Mouse (Mus musculus): ENCODE data around the gene Actl11. TPM values are rescaled to one million over a fixed set of nuclear protein-coding genes. Genes with fewer than 3 reads are reported as not detected.

Gene Actl11
- polyA plus RNA-seq, 1 experiment from 2014 or later = not detected

DNA sequence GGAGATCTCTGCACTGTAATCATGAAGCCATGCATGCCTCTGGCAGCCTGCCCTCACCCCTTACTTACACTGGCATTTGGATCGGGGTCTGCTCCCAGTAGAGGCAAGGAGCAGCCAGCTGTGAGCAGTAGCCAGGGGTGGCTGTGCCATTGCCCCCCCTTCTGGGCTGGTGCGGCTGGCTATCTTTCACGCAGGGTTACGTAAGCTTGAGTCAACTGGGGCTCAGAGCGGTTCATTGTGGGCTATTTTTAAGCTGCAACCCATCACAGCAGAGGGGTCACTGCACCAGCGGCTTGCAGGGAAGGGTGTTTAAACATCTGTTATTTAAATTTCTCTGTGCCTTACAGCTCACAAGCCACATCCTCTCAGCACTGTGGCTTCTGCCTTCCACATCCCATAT is 4.3 kb upstream of the Actl11 start:
- Histone ChIP-seq H3K27me3 (replicated peaks) (no peaks in the 10 kb centered on the region), H3K36me3 (no peaks in the 10 kb centered on the region), H3K4me2 (no peak overlapping the region), H3K4me1 (peaks cover 24% of the 10 kb centered on the region), H3K4me3 (replicated peaks) (no peak overlapping the region), H3K27ac (replicated peaks) (no peak overlapping the region), H3K9ac (replicated peaks) (no peak overlapping the region), H3K9me3 (replicated peaks) (no peaks in the 10 kb centered on the region)
- ATAC-seq (ENCODE audit: low FRiP score) = no peak
- WGBS = 52% methylated on average over 6 of the region's 6 CpGs

DNA sequence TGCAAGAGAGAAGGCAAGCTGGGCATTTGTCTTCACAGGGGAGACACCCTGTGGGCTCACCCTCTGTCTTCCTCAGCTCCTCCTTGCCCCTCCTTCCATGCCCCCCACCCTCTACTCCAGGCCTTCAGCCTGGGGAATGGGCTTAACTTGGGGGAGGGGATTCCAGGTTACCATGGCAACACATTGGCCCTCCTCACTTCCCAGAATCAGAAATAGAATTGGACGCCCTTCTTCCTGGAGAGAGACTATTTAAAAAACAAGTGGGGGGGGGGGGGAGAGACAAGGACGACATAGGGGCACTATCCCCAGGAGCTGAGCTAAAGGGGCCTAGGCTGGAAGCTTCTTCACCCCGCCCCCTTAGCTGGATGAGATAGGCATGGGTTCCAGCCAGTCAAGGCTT is 3.0 kb upstream of the Actl11 start:
- H3K4me3 ChIP-seq (replicated peaks) = no peak overlapping the region
- ATAC-seq (ENCODE audit: low FRiP score) = no peak
- H3K4me1 ChIP-seq = peaks cover 24% of the 10 kb centered on the region
- 0 out of 2 replicates have a peak overlapping the region, but pooled peaks have one; percentile 37 for H3K27ac ChIP-seq (replicated peaks)
- no peak overlapping the region for H3K9ac ChIP-seq (replicated peaks)
- no peaks in the 10 kb centered on the region for H3K36me3 ChIP-seq
- no peak overlapping the region for H3K4me2 ChIP-seq
- H3K9me3 ChIP-seq (replicated peaks) = no peaks in the 10 kb centered on the region
- no peaks in the 10 kb centered on the region for H3K27me3 ChIP-seq (replicated peaks)
- 20% methylated on average over 3 of the region's 3 CpGs for WGBS

- Histone ChIP-seq H3K4me3 (replicated peaks) (no peak overlapping the region), H3K9me3 (replicated peaks) (no peaks in the 10 kb centered on the region), H3K27ac (replicated peaks) (no peak overlapping the region), H3K27me3 (replicated peaks) (no peaks in the 10 kb centered on the region), H3K36me3 (no peaks in the 10 kb centered on the region), H3K9ac (replicated peaks) (no peak overlapping the region), H3K4me1 (peaks cover 26% of the 10 kb centered on the region), H3K4me2 (no peak overlapping the region)
- 61% methylated on average over 9 of the region's 9 CpGs for WGBS
- no peak for ATAC-seq (ENCODE audit: low FRiP score)
Measured at GRCm38 (mm10) chr9:107926920-107927420, 1.3 kb upstream of the Actl11 start.

GRCm38 (mm10) chr9:107927749-107928148 is 520 bp upstream of the Actl11 start:
- no peak for ATAC-seq (ENCODE audit: low FRiP score)
- H3K4me2 ChIP-seq = no peak overlapping the region
- H3K27me3 ChIP-seq (replicated peaks) = no peaks in the 10 kb centered on the region
- peaks cover 30% of the 10 kb centered on the region for H3K4me1 ChIP-seq
- H3K27ac ChIP-seq (replicated peaks) = no peak overlapping the region
- 85% methylated on average over 5 of the region's 5 CpGs for WGBS
- H3K4me3 ChIP-seq (replicated peaks) = no peak overlapping the region
- H3K9ac ChIP-seq (replicated peaks) = no peak overlapping the region
- H3K36me3 ChIP-seq = no peaks in the 10 kb centered on the region
- no peaks in the 10 kb centered on the region for H3K9me3 ChIP-seq (replicated peaks)

DNA sequence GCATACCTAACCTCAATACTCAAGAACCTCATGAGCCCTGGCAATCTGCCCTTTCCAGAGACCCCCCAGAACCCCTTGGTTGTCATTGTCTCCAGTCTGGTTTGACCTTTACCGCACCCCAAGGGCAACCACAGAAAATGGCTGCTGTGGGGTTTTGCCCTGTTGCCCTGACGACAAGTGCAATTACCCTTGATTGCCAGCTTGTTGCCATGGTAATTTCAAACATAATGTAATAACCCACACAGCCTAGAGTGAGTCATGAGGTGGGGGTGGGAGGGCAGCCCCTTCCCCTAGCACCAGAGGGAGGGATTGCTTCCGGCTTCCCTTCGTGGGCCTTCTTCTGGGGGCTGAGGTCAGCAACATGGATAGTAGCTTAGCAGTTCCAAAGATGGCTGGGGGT is 4.0 kb downstream of the Actl11 start:
- H3K4me3 ChIP-seq (replicated peaks) = no peak overlapping the region
- H3K4me1 ChIP-seq = peaks cover 27% of the 10 kb centered on the region
- no peak overlapping the region for H3K4me2 ChIP-seq
- H3K27ac ChIP-seq (replicated peaks) = no peak overlapping the region
- 22% methylated on average over 4 of the region's 4 CpGs for WGBS
- H3K9me3 ChIP-seq (replicated peaks) = no peaks in the 10 kb centered on the region
- H3K27me3 ChIP-seq (replicated peaks) = 0 out of 2 replicates have a peak, but pooled peaks cover 8% of the 10 kb centered on the region
- H3K36me3 ChIP-seq = no peaks in the 10 kb centered on the region
- no peak for ATAC-seq (ENCODE audit: low FRiP score)
- no peak overlapping the region for H3K9ac ChIP-seq (replicated peaks)

- ATAC-seq (ENCODE audit: low FRiP score) = no peak
- peaks cover 35% of the 10 kb centered on the region for H3K4me1 ChIP-seq
- no peak overlapping the region for H3K4me2 ChIP-seq
- no peak overlapping the region for H3K4me3 ChIP-seq (replicated peaks)
- no peaks in the 10 kb centered on the region for H3K36me3 ChIP-seq
- H3K27me3 ChIP-seq (replicated peaks) = 0 out of 2 replicates have a peak, but pooled peaks cover 8% of the 10 kb centered on the region
- H3K9me3 ChIP-seq (replicated peaks) = no peaks in the 10 kb centered on the region
- H3K27ac ChIP-seq (replicated peaks) = no peak overlapping the region
- no peak overlapping the region for H3K9ac ChIP-seq (replicated peaks)
- WGBS = 80% methylated on average over 11 of the region's 11 CpGs
Measured at GRCm38 (mm10) chr9:107934146-107934545, 5.9 kb downstream of the Actl11 start.

DNA sequence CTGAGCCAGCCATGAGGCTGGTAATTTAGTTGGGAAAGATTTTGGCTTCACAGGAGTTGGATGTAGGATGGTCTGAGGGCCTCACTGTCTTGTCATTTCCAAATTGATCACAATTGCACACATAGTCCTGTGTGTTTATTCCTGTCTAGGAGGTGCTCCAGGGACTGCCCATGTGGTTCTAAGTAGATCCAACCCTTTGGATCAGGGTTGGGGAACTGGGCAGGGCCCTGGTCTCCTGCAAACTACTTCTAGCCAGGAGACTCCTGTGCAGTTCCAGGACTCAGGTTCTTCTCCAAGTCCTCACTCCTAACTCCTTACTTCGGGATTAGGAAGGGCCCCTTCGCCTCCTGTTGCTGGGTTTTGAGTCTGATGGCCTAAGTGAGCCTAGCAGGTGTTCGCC is 7.1 kb downstream of the Actl11 start, which contains the start of gene Camkv:
Gene Camkv, plus strand, starts transcription at position 301 of the 400 bp plus-strand sequence.
- Histone ChIP-seq H3K27ac (replicated peaks) (no peak within 1 kb of the TSS), H3K4me2 (peak within 1 kb of the TSS; percentile 96), H3K36me3 (no peaks in the 10 kb centered on the region), H3K4me1 (peaks cover 35% of the 10 kb centered on the region), H3K9ac (replicated peaks) (peak within 1 kb of the TSS; percentile 64), H3K4me3 (replicated peaks) (peak within 1 kb of the TSS; percentile 60), H3K27me3 (replicated peaks) (0 out of 2 replicates have a peak, but pooled peaks cover 8% of the 10 kb centered on the region), H3K9me3 (replicated peaks) (no peaks in the 10 kb centered on the region)
- no peak; the same call in 1 of the 2 replicates for ATAC-seq (ENCODE audit: low FRiP score)
- WGBS = 14% methylated on average over 3 of the region's 3 CpGs

GRCm38 (mm10) chr9:107935790-107936214 is 7.5 kb downstream of the Actl11 start:
- peak; percentile 42; the same call in 1 of the 2 replicates for ATAC-seq (ENCODE audit: low FRiP score)
- H3K9ac ChIP-seq (replicated peaks) = peak overlapping the region; percentile 64
- under 1% methylated on average over 40 of the region's 41 CpGs for WGBS
- no peaks in the 10 kb centered on the region for H3K36me3 ChIP-seq
- H3K27me3 ChIP-seq (replicated peaks) = 0 out of 2 replicates have a peak, but pooled peaks cover 8% of the 10 kb centered on the region
- H3K4me1 ChIP-seq = peaks cover 35% of the 10 kb centered on the region
- H3K27ac ChIP-seq (replicated peaks) = no peak overlapping the region
- peak overlapping the region; percentile 60 for H3K4me3 ChIP-seq (replicated peaks)
- H3K9me3 ChIP-seq (replicated peaks) = no peaks in the 10 kb centered on the region
- H3K4me2 ChIP-seq = peak overlapping the region; percentile 96

GRCm38 (mm10) chr9:107936215-107936822 is 8.1 kb downstream of the Actl11 start:
- H3K4me1 ChIP-seq = peaks cover 35% of the 10 kb centered on the region
- WGBS = 0% methylated on average over 29 of the region's 29 CpGs
- peak; percentile 58; the same call in 1 of the 2 replicates for ATAC-seq (ENCODE audit: low FRiP score)

GRCm38 (mm10) chr9:107936831-107937230 is 8.6 kb downstream of the Actl11 start:
- H3K9me3 ChIP-seq (replicated peaks) = no peaks in the 10 kb centered on the region
- ATAC-seq (ENCODE audit: low FRiP score) = no peak
- 0 out of 2 replicates have a peak, but pooled peaks cover 8% of the 10 kb centered on the region for H3K27me3 ChIP-seq (replicated peaks)
- 3% methylated on average over 3 of the region's 3 CpGs for WGBS
- no peaks in the 10 kb centered on the region for H3K36me3 ChIP-seq
- no peak overlapping the region for H3K27ac ChIP-seq (replicated peaks)
- H3K4me3 ChIP-seq (replicated peaks) = peak overlapping the region; percentile 60
- H3K4me1 ChIP-seq = peaks cover 34% of the 10 kb centered on the region
- H3K9ac ChIP-seq (replicated peaks) = peak overlapping the region; percentile 64; the same call in 1 of the 2 replicates
- peak overlapping the region; percentile 96 for H3K4me2 ChIP-seq

More at GRCm38 (mm10) chr9:107936215-107936822, 8.1 kb downstream of the Actl11 start:
- H3K27me3 ChIP-seq (replicated peaks) = 0 out of 2 replicates have a peak, but pooled peaks cover 8% of the 10 kb centered on the region
- H3K4me2 ChIP-seq = peak overlapping the region; percentile 96
- H3K9ac ChIP-seq (replicated peaks) = peak overlapping the region; percentile 64
- no peak overlapping the region for H3K27ac ChIP-seq (replicated peaks)
- H3K36me3 ChIP-seq = no peaks in the 10 kb centered on the region
- peak overlapping the region; percentile 60 for H3K4me3 ChIP-seq (replicated peaks)
- no peaks in the 10 kb centered on the region for H3K9me3 ChIP-seq (replicated peaks)

- Histone ChIP-seq H3K4me1 (peaks cover 15% of the 10 kb centered on the region), H3K4me2 (no peak overlapping the region), H3K9ac (replicated peaks) (no peak overlapping the region), H3K9me3 (replicated peaks) (no peaks in the 10 kb centered on the region), H3K27me3 (replicated peaks) (no peaks in the 10 kb centered on the region), H3K4me3 (replicated peaks) (no peak overlapping the region), H3K27ac (replicated peaks) (no peak overlapping the region), H3K36me3 (0 out of 2 replicates have a peak, but pooled peaks cover 2% of the 10 kb centered on the region)
- WGBS = 92% methylated on average over 31 of the region's 31 CpGs
- ATAC-seq (ENCODE audit: low FRiP score) = no peak
Measured at GRCm38 (mm10) chr9:107947241-107948194, 19.2 kb downstream of the Actl11 start.

Data from neural tube, embryonic 15.5 days (tissue).